ENCODE assay signal across 8 mouse cellular contexts in genomic region chr5:92683351-92683807, GRCm38 (mm10). TPM values are rescaled to one million over a fixed set of nuclear protein-coding genes. Genes with fewer than 3 reads are reported as not detected.
DNase-seq lines count a peak whose midpoint lies in the region; ATAC-seq lines count a peak whose summit lies in the region.

Shroom3 (plus strand) TSS chr5:92683435.

- no peaks in the 10 kb centered on the region for H3K9me3 ChIP-seq in megakaryocyte, embryonic 14.5 days
- H3K9me3 ChIP-seq in forebrain, embryonic 12.5 days, result no peaks in the 10 kb centered on the region
- 0 out of 2 replicates have a peak, but pooled peaks cover 3% of the 10 kb centered on the region for H3K9me3 ChIP-seq in hindbrain, embryonic 14.5 days (ENCODE audit: control insufficient read depth, low read length)
- H3K9me3 ChIP-seq in liver, embryonic 11.5 days (ENCODE audit: control insufficient read depth, low read length), result no peaks in the 10 kb centered on the region
- no peaks in the 10 kb centered on the region for H3K9me3 ChIP-seq in neural tube, embryonic 11.5 days (ENCODE audit: control insufficient read depth, low read length)

- no peak for DNase-seq in hindbrain, embryonic 14.5 days (ENCODE audit: low spot score)
- peak; percentile 56 for DNase-seq in liver, embryonic 11.5 days (ENCODE audit: low spot score)
- peak; percentile 74 for DNase-seq in neural tube, embryonic 11.5 days (ENCODE audit: low spot score)
- no peak for DNase-seq in layer of hippocampus, postnatal 25 days (ENCODE audit: extremely low spot score in 1 of 2, low spot score in 1 of 2)

- H3K4me1 ChIP-seq in megakaryocyte, embryonic 14.5 days, result peaks cover 8% of the 10 kb centered on the region; the same call in 1 of the 2 replicates
- H3K4me1 ChIP-seq in forebrain, embryonic 12.5 days, result peaks cover 20% of the 10 kb centered on the region
- peaks cover 5% of the 10 kb centered on the region; the same call in 1 of the 2 replicates for H3K4me1 ChIP-seq in hindbrain, embryonic 14.5 days (replicated peaks; ENCODE audit: control insufficient read depth, insufficient read depth, low read length)
- no peaks in the 10 kb centered on the region for H3K4me1 ChIP-seq in liver, embryonic 11.5 days (replicated peaks; ENCODE audit: control insufficient read depth, insufficient read depth, low read length)
- no peaks in the 10 kb centered on the region for H3K4me1 ChIP-seq in neural tube, embryonic 11.5 days (ENCODE audit: control insufficient read depth, insufficient read depth, low read length)

- peak within 1 kb of the TSS; percentile 64 for H3K9ac ChIP-seq in forebrain, embryonic 12.5 days
- peak within 1 kb of the TSS; percentile 74 for H3K9ac ChIP-seq in hindbrain, embryonic 14.5 days
- peak within 1 kb of the TSS; percentile 13; the same call in 1 of the 2 replicates for H3K9ac ChIP-seq in liver, embryonic 11.5 days (ENCODE audit: low read depth, low read length)
- H3K9ac ChIP-seq in neural tube, embryonic 11.5 days (ENCODE audit: low read length), result peak within 1 kb of the TSS; percentile 46

- H3K4me3 ChIP-seq in megakaryocyte, embryonic 14.5 days (replicated peaks), result peak within 1 kb of the TSS; percentile 18
- H3K4me3 ChIP-seq in forebrain, embryonic 12.5 days (replicated peaks), result peak within 1 kb of the TSS; percentile 56
- peak within 1 kb of the TSS; percentile 52 for H3K4me3 ChIP-seq in hindbrain, embryonic 14.5 days (replicated peaks; ENCODE audit: low read length)
- peak within 1 kb of the TSS; percentile 50 for H3K4me3 ChIP-seq in liver, embryonic 11.5 days (ENCODE audit: low read depth, low read length)
- peak within 1 kb of the TSS; percentile 46 for H3K4me3 ChIP-seq in neural tube, embryonic 11.5 days (ENCODE audit: low read depth, low read length)

- H3K27me3 ChIP-seq in megakaryocyte, embryonic 14.5 days (replicated peaks), result peaks cover 42% of the 10 kb centered on the region
- no peaks in the 10 kb centered on the region for H3K27me3 ChIP-seq in forebrain, embryonic 12.5 days
- 0 out of 2 replicates have a peak, but pooled peaks cover 4% of the 10 kb centered on the region for H3K27me3 ChIP-seq in hindbrain, embryonic 14.5 days (ENCODE audit: control insufficient read depth, insufficient read depth, low read length)
- peaks cover 27% of the 10 kb centered on the region for H3K27me3 ChIP-seq in liver, embryonic 11.5 days (replicated peaks; ENCODE audit: control insufficient read depth, insufficient read depth, low read length)
- no peaks in the 10 kb centered on the region for H3K27me3 ChIP-seq in neural tube, embryonic 11.5 days (ENCODE audit: control insufficient read depth, insufficient read depth, low read length)

- WGBS in forebrain, embryonic 12.5 days, result under 1% methylated on average over 26 of the region's 26 CpGs
- WGBS in hindbrain, embryonic 14.5 days, result under 1% methylated on average over 26 of the region's 26 CpGs
- 1% methylated on average over 26 of the region's 26 CpGs for WGBS in liver, embryonic 11.5 days
- under 1% methylated on average over 26 of the region's 26 CpGs for WGBS in neural tube, embryonic 11.5 days

- H3K36me3 ChIP-seq in megakaryocyte, embryonic 14.5 days (replicated peaks; ENCODE audit: low read length), result no peaks in the 10 kb centered on the region
- no peaks in the 10 kb centered on the region for H3K36me3 ChIP-seq in forebrain, embryonic 12.5 days (replicated peaks)
- H3K36me3 ChIP-seq in hindbrain, embryonic 14.5 days (replicated peaks; ENCODE audit: control insufficient read depth, insufficient read depth), result no peaks in the 10 kb centered on the region
- H3K36me3 ChIP-seq in liver, embryonic 11.5 days (ENCODE audit: control insufficient read depth, insufficient read depth, low read length), result no peaks in the 10 kb centered on the region
- no peaks in the 10 kb centered on the region for H3K36me3 ChIP-seq in neural tube, embryonic 11.5 days (ENCODE audit: control insufficient read depth, insufficient read depth, low read length)

- H3K4me2 ChIP-seq in forebrain, embryonic 12.5 days, result peak within 1 kb of the TSS; percentile 84
- peak within 1 kb of the TSS; percentile 100 for H3K4me2 ChIP-seq in hindbrain, embryonic 14.5 days (replicated peaks)
- peak within 1 kb of the TSS; percentile 69 for H3K4me2 ChIP-seq in liver, embryonic 11.5 days
- H3K4me2 ChIP-seq in neural tube, embryonic 11.5 days (ENCODE audit: low read depth), result peak within 1 kb of the TSS; percentile 78

- no peak for ATAC-seq in megakaryocyte, adult 5-6 weeks (ENCODE audit: poor library complexity, severe bottlenecking)
- peak; percentile 27; the same call in 1 of the 2 replicates for ATAC-seq in forebrain, embryonic 12.5 days (ENCODE audit: low FRiP score)
- 0 out of 2 replicates have a peak, but pooled peaks have one; percentile 25 for ATAC-seq in hindbrain, embryonic 14.5 days (ENCODE audit: low FRiP score)
- no peak for ATAC-seq in liver, embryonic 11.5 days (replicated peaks; ENCODE audit: low FRiP score)
- ATAC-seq in neural tube, embryonic 11.5 days (ENCODE audit: insufficient read depth, low FRiP score, low TSS enrichment), result no peak; the same call in 1 of the 2 replicates
- no peak for ATAC-seq in megakaryocyte-erythroid progenitor cell, adult 5-6 weeks (replicated peaks; ENCODE audit: low FRiP score, low TSS enrichment, poor library complexity, severe bottlenecking)

- peak within 1 kb of the TSS; percentile 81 for H3K27ac ChIP-seq in forebrain, embryonic 12.5 days
- H3K27ac ChIP-seq in hindbrain, embryonic 14.5 days, result peak within 1 kb of the TSS; percentile 51; the same call in 1 of the 2 replicates
- H3K27ac ChIP-seq in liver, embryonic 11.5 days (ENCODE audit: low read depth, low read length), result no peak within 1 kb of the TSS
- peak within 1 kb of the TSS; percentile 21; the same call in 1 of the 2 replicates for H3K27ac ChIP-seq in neural tube, embryonic 11.5 days (ENCODE audit: low read depth, low read length)

RNA-seq across cellular contexts. Expression of gene Shroom3, which starts in this region (rescaled TPM):
- 0.38 and 1.9 TPM in 2 replicates for polyA plus RNA-seq in megakaryocyte, embryonic 14.5 days (2012; ENCODE audit: insufficient read depth, low replicate concordance)
- total RNA-seq in megakaryocyte, adult 5-6 weeks (2015), result not detected in 2 replicates
- total RNA-seq in megakaryocyte, adult 5-6 weeks (2017), result not detected in 2 replicates
- polyA plus RNA-seq in forebrain, embryonic 12.5 days (2016; fragmentation: Nextera tagmentation; extraction: Ambion mirVana), result 6.4 and 6.6 TPM in 2 replicates
- polyA plus RNA-seq in hindbrain, embryonic 14.5 days (2014; fragmentation: Nextera tagmentation; extraction: Ambion mirVana), result 2.3 and 2.6 TPM in 2 replicates
- polyA plus RNA-seq in liver, embryonic 11.5 days (2014; fragmentation: Nextera tagmentation; extraction: Ambion mirVana), result 2.8 and 3.5 TPM in 2 replicates
- polyA plus RNA-seq in neural tube, embryonic 11.5 days (2014; fragmentation: Nextera tagmentation; extraction: Ambion mirVana), result 5.1 and 5.9 TPM in 2 replicates
- total RNA-seq in megakaryocyte-erythroid progenitor cell, adult 5-6 weeks (2014; fragmentation: Nextera tagmentation), result 0.50 TPM in 1 of 2 replicates, not detected in the other
- 1.9 TPM in 1 of 2 replicates, not detected in the other for total RNA-seq in megakaryocyte-erythroid progenitor cell, adult 5-6 weeks (2017)
- total RNA-seq in layer of hippocampus, postnatal 25 days (2021), result 1 to 10 TPM; 1.7 to 2.7 TPM

Comparison
In these comparisons a context has a peak if more than half of its experiments do, and no peak if none do; other contexts are left out.
1. ATAC-seq: peak in forebrain, embryonic 12.5 days (single experiment) and hindbrain, embryonic 14.5 days (single experiment); none in megakaryocyte, adult 5-6 weeks (single experiment), liver, embryonic 11.5 days (single experiment), neural tube, embryonic 11.5 days (single experiment) and megakaryocyte-erythroid progenitor cell, adult 5-6 weeks (single experiment).
2. H3K9ac ChIP-seq: peak in every context shown above with its lines; median percentile 74 in hindbrain, embryonic 14.5 days; 64 in forebrain, embryonic 12.5 days; 46 in neural tube, embryonic 11.5 days; 13 in liver, embryonic 11.5 days.
3. DNase-seq: peak in liver, embryonic 11.5 days (single experiment) and neural tube, embryonic 11.5 days (single experiment); none in hindbrain, embryonic 14.5 days (single experiment) and layer of hippocampus, postnatal 25 days (0 of 2).
4. Peak in every context shown above with its lines, with median percentiles within 50 percentile points of each other: H3K4me3 ChIP-seq and H3K4me2 ChIP-seq.